Mouse (Mus musculus): Measurements from ENCODE around the gene Htr6. TPM values are rescaled to one million over a fixed set of nuclear protein-coding genes. Genes with fewer than 3 reads are reported as not detected.

Gene Htr6
- polyA plus RNA-seq, 1 experiment from 2014 or later: not detected

DNA sequence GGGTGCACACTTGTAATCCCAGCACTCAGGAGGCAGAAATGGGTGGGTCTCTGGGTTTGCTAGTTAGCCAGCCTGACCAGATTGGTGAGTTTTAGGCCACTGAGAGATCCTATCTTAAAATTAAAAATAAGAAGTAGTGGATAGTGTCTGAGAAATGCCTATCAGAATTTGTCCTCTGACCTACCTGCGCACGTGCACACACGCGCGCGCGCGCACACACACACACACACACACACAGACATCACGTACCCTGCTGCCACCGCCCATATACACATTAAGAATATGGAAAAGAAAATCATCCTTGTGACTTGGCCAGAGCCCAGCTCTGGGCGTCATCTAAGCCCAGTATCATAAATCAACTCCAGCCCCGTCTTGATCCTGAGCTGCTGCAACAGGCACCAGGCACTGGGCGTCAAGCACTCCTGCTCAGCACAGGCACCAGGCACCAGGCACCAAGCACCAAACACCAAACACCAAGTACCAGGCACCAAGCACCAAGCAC, 64.1 kb downstream of the Htr6 start:
- 81% methylated on average over 13 of the region's 13 CpGs for WGBS

More for the DNA sequence above, 64.1 kb downstream of the Htr6 start:
- no peak overlapping the region for H3K4me3 ChIP-seq (ENCODE audit: low read depth, low read length)
- no peaks in the 10 kb centered on the region for H3K27me3 ChIP-seq (replicated peaks; ENCODE audit: insufficient read depth, low read length)
- H3K27ac ChIP-seq (ENCODE audit: low read length): no peak overlapping the region
- 0 out of 2 replicates have a peak, but pooled peaks cover 3% of the 10 kb centered on the region for H3K4me1 ChIP-seq (ENCODE audit: insufficient read depth, low read depth, low read length)
- no peak overlapping the region for H3K4me2 ChIP-seq (replicated peaks; ENCODE audit: low read depth, low read length)
- no peaks in the 10 kb centered on the region for H3K9me3 ChIP-seq (ENCODE audit: low read length)
- DNase-seq (ENCODE audit: low spot score) (no peak), ATAC-seq (no peak)
- no peak overlapping the region for H3K9ac ChIP-seq (replicated peaks; ENCODE audit: low read depth)
- TF ChIP-seq EP300 (IDR thresholded peaks at IDR 0.05) (no peak), CTCF (IDR thresholded peaks at IDR 0.05) (no peak)
- no peaks in the 10 kb centered on the region for H3K36me3 ChIP-seq (ENCODE audit: insufficient read depth, low read length)

Other genes with a start within 250 kb of the Htr6 start
- gene Pla2g5, start 212.1 kb downstream of the Htr6 start, polyA plus RNA-seq (2015; fragmentation: Nextera tagmentation; extraction: Ambion mirVana): 0.29 TPM in 1 of 2 replicates, not detected in the other
- not detected in 2 replicates for gene Gm13030, start 201.6 kb downstream of the Htr6 start, polyA plus RNA-seq (2015; fragmentation: Nextera tagmentation; extraction: Ambion mirVana)
- not detected in 2 replicates for gene Pla2g2e, start 197.6 kb downstream of the Htr6 start, polyA plus RNA-seq (2015; fragmentation: Nextera tagmentation; extraction: Ambion mirVana)
- gene Otud3, start 161.6 kb downstream of the Htr6 start, polyA plus RNA-seq (2015; fragmentation: Nextera tagmentation; extraction: Ambion mirVana): 3.7 and 4.0 TPM in 2 replicates
- gene Rnf186, start 108.5 kb downstream of the Htr6 start, polyA plus RNA-seq (2015; fragmentation: Nextera tagmentation; extraction: Ambion mirVana): 17.9 and 21.6 TPM in 2 replicates
- 8.3 and 8.5 TPM in 2 replicates for gene Tmco4, start 102.7 kb downstream of the Htr6 start, polyA plus RNA-seq (2015; fragmentation: Nextera tagmentation; extraction: Ambion mirVana)
- gene Nbl1, start 17.4 kb upstream of the Htr6 start, polyA plus RNA-seq (2015; fragmentation: Nextera tagmentation; extraction: Ambion mirVana): 141 and 151 TPM in 2 replicates
- 474 and 487 TPM in 2 replicates for gene Minos1, start 55.5 kb upstream of the Htr6 start, polyA plus RNA-seq (2015; fragmentation: Nextera tagmentation; extraction: Ambion mirVana)
- 401 and 408 TPM in 2 replicates for gene Capzb, start 117.3 kb upstream of the Htr6 start, polyA plus RNA-seq (2015; fragmentation: Nextera tagmentation; extraction: Ambion mirVana)
- gene Pqlc2, start 235.1 kb upstream of the Htr6 start, polyA plus RNA-seq (2015; fragmentation: Nextera tagmentation; extraction: Ambion mirVana): 14.4 and 17.4 TPM in 2 replicates
- gene Akr7a5, start 235.2 kb upstream of the Htr6 start, polyA plus RNA-seq (2015; fragmentation: Nextera tagmentation; extraction: Ambion mirVana): 60.0 and 61.4 TPM in 2 replicates